Mouse (Mus musculus): ENCODE data around the gene Prkag1. TPM values are rescaled to one million over a fixed set of nuclear protein-coding genes. Genes with fewer than 3 reads are reported as not detected.

Gene Prkag1
- total RNA-seq, 1 experiment from 2014 or later = 115 TPM

Other genes with a start within 250 kb of the Prkag1 start
- gene Adcy6, start 221.4 kb downstream of the Prkag1 start, total RNA-seq (2017) = 14.1 and 17.3 TPM in 2 replicates
- gene Cacnb3, start 200.7 kb downstream of the Prkag1 start, total RNA-seq (2017) = not detected in 2 replicates
- 93.8 and 108 TPM in 2 replicates for gene Ddx23, start 168.6 kb downstream of the Prkag1 start, total RNA-seq (2017)
- gene Rnd1, start 154.1 kb downstream of the Prkag1 start, total RNA-seq (2017) = 0.79 and 1.1 TPM in 2 replicates
- gene Ccdc65, start 123.3 kb downstream of the Prkag1 start, total RNA-seq (2017) = 0.19 TPM in 1 of 2 replicates, not detected in the other
- 5.9 and 11.3 TPM in 2 replicates for gene Fkbp11, start 103.3 kb downstream of the Prkag1 start, total RNA-seq (2017)
- gene Arf3, start 68.3 kb downstream of the Prkag1 start, total RNA-seq (2017) = 36.0 and 38.6 TPM in 2 replicates
- 1.4 and 1.8 TPM in 2 replicates for gene Wnt10b, start 53.4 kb downstream of the Prkag1 start, total RNA-seq (2017)
- not detected in 2 replicates for gene Wnt1, start 41.7 kb downstream of the Prkag1 start, total RNA-seq (2017)
- 0.15 and 0.63 TPM in 2 replicates for gene Ddn, start 22.0 kb downstream of the Prkag1 start, total RNA-seq (2017)
- 33.0 and 45.0 TPM in 2 replicates for gene Kmt2d, start 39.7 kb upstream of the Prkag1 start, total RNA-seq (2017)
- 6.2 and 14.7 TPM in 2 replicates for gene Rhebl1, start 63.0 kb upstream of the Prkag1 start, total RNA-seq (2017)
- 0.13 TPM in 1 of 2 replicates, not detected in the other for gene Dhh, start 67.0 kb upstream of the Prkag1 start, total RNA-seq (2017)
- 8.7 and 21.2 TPM in 2 replicates for gene Lmbr1l, start 86.7 kb upstream of the Prkag1 start, total RNA-seq (2017)
- 672 and 707 TPM in 2 replicates for gene Tuba1b, start 103.0 kb upstream of the Prkag1 start, total RNA-seq (2017)
- gene Gm49450, start 122.0 kb upstream of the Prkag1 start, total RNA-seq (2017) = 12.9 TPM in 1 of 2 replicates, not detected in the other
- gene Tuba1a, start 122.2 kb upstream of the Prkag1 start, total RNA-seq (2017) = 35.1 and 40.0 TPM in 2 replicates
- 58.2 and 65.1 TPM in 2 replicates for gene Tuba1c, start 198.4 kb upstream of the Prkag1 start, total RNA-seq (2017)
- gene Prph, start 223.7 kb upstream of the Prkag1 start, total RNA-seq (2017) = not detected in 2 replicates
- 13.4 and 15.9 TPM in 2 replicates for gene Troap, start 243.1 kb upstream of the Prkag1 start, total RNA-seq (2017)